8 mouse cellular contexts compared by ENCODE assay signal in genomic region chr10:100017771-100018070, GRCm38 (mm10). TPM values are rescaled to one million over a fixed set of nuclear protein-coding genes. Genes with fewer than 3 reads are reported as not detected.
A peak's percentile ranks its signal among the peaks of the same experiment; 100 is the strongest.
DNase-seq lines count a peak whose midpoint lies in the region; ATAC-seq and TF ChIP-seq lines count a peak whose summit lies in the region.

No protein-coding gene starts in this region.

- H3K4me1 ChIP-seq in lung, postnatal 0 days (ENCODE audit: insufficient read depth, low read depth, low read length) = peaks cover 13% of the 10 kb centered on the region; the same call in 1 of the 2 replicates
- no peaks in the 10 kb centered on the region for H3K4me1 ChIP-seq in liver, embryonic 15.5 days (replicated peaks)
- peaks cover 2% of the 10 kb centered on the region; the same call in 1 of the 2 replicates for H3K4me1 ChIP-seq in stomach, postnatal 0 days (replicated peaks; ENCODE audit: control insufficient read depth, insufficient read depth)

- peak overlapping the region; percentile 78 for H3K4me2 ChIP-seq in lung, postnatal 0 days (replicated peaks; ENCODE audit: low read depth, low read length)
- peak overlapping the region; percentile 44 for H3K4me2 ChIP-seq in liver, embryonic 15.5 days
- peak overlapping the region; percentile 85 for H3K4me2 ChIP-seq in stomach, postnatal 0 days (replicated peaks; ENCODE audit: low read depth)

- H3K36me3 ChIP-seq in lung, postnatal 0 days (ENCODE audit: insufficient read depth, low read length) = no peaks in the 10 kb centered on the region
- H3K36me3 ChIP-seq in liver, embryonic 15.5 days (replicated peaks) = no peaks in the 10 kb centered on the region
- no peaks in the 10 kb centered on the region for H3K36me3 ChIP-seq in stomach, postnatal 0 days (ENCODE audit: control insufficient read depth, insufficient read depth, low read length)

- peak; percentile 17 for DNase-seq in adrenal gland, adult 2 months
- DNase-seq in adrenal gland, postnatal 25 days = no peak
- peak; percentile 31 for DNase-seq in lung, postnatal 0 days (ENCODE audit: low spot score)
- DNase-seq in lung, postnatal 25 days (ENCODE audit: low spot score) = no peak
- no peak for DNase-seq in stomach, postnatal 0 days (ENCODE audit: low spot score)
- DNase-seq in left cerebral cortex, adult 18-20 months (ENCODE audit: low spot score in 2 of 2) = no peak
- no peak for DNase-seq in left cerebral cortex, adult 11 months (ENCODE audit: low spot score)

- 7% methylated on average over 10 of the region's 10 CpGs for WGBS in lung, postnatal 0 days
- WGBS in liver, embryonic 15.5 days (ENCODE audit: insufficient replicate concordance) = 10% methylated on average over 10 of the region's 10 CpGs
- WGBS in stomach, postnatal 0 days = 10% methylated on average over 10 of the region's 10 CpGs

- H3K27me3 ChIP-seq in lung, postnatal 0 days (replicated peaks; ENCODE audit: insufficient read depth, low read length) = no peaks in the 10 kb centered on the region
- peaks cover 31% of the 10 kb centered on the region for H3K27me3 ChIP-seq in liver, embryonic 15.5 days
- H3K27me3 ChIP-seq in stomach, postnatal 0 days (ENCODE audit: control insufficient read depth, insufficient read depth, low read length) = no peaks in the 10 kb centered on the region

- TF ChIP-seq CTCF in lung, postnatal 0 days (IDR thresholded peaks at IDR 0.05) = no peak
- no peak for TF ChIP-seq CTCF in stomach, postnatal 0 days (IDR thresholded peaks at IDR 0.05; ENCODE audit: low read depth)

- TF ChIP-seq EP300 in lung, postnatal 0 days (IDR thresholded peaks at IDR 0.05) = no peak
- TF ChIP-seq EP300 in stomach, postnatal 0 days (optimal IDR thresholded peaks at IDR 0.05) = no peak

- no peaks in the 10 kb centered on the region for H3K9me3 ChIP-seq in lung, postnatal 0 days (ENCODE audit: low read length)
- H3K9me3 ChIP-seq in liver, embryonic 15.5 days (replicated peaks) = no peaks in the 10 kb centered on the region
- H3K9me3 ChIP-seq in stomach, postnatal 0 days (ENCODE audit: control insufficient read depth, low read length) = no peaks in the 10 kb centered on the region

- peak overlapping the region; percentile 88 for H3K4me3 ChIP-seq in lung, postnatal 0 days (ENCODE audit: low read depth, low read length)
- H3K4me3 ChIP-seq in liver, embryonic 15.5 days (replicated peaks) = peak overlapping the region; percentile 60
- peak overlapping the region; percentile 87 for H3K4me3 ChIP-seq in stomach, postnatal 0 days (ENCODE audit: low read depth, low read length)

- peak overlapping the region; percentile 43; the same call in 1 of the 2 replicates for H3K27ac ChIP-seq in lung, postnatal 0 days (ENCODE audit: low read length)
- no peak overlapping the region; the same call in 1 of the 2 replicates for H3K27ac ChIP-seq in liver, embryonic 15.5 days (replicated peaks)
- no peak overlapping the region for H3K27ac ChIP-seq in stomach, postnatal 0 days (replicated peaks)

- ATAC-seq in lung, postnatal 0 days = no peak
- no peak for ATAC-seq in liver, embryonic 15.5 days (ENCODE audit: insufficient read depth)
- no peak for ATAC-seq in stomach, postnatal 0 days (ENCODE audit: low FRiP score, low TSS enrichment)

- H3K9ac ChIP-seq in lung, postnatal 0 days (replicated peaks; ENCODE audit: low read depth) = no peak overlapping the region; the same call in 1 of the 2 replicates
- H3K9ac ChIP-seq in liver, embryonic 15.5 days = no peak overlapping the region
- H3K9ac ChIP-seq in stomach, postnatal 0 days (ENCODE audit: low read length) = peak overlapping the region; percentile 35; the same call in 1 of the 2 replicates

RNA-seq across cellular contexts. Expression of gene Kitl, which starts 2.3 kb away (rescaled TPM):
- total RNA-seq in adrenal gland, adult 2 months (2021) = 10 to 100 TPM; 13.8 to 27.0 TPM
- polyA plus RNA-seq in adrenal gland, adult 2 months (2012; rRNA removed) = 38.4 and 39.7 TPM in 2 replicates
- 27.7 and 32.1 TPM in 2 replicates for total RNA-seq in adrenal gland, postnatal 25 days (2021)
- polyA plus RNA-seq in lung, postnatal 0 days (2015; fragmentation: Nextera tagmentation; extraction: Ambion mirVana) = 75.2 and 93.6 TPM in 2 replicates
- 6.2 and 7.2 TPM in 2 replicates for polyA plus RNA-seq in liver, embryonic 15.5 days (2015; fragmentation: Nextera tagmentation; extraction: Ambion mirVana)
- polyA plus RNA-seq in stomach, postnatal 0 days (2015; fragmentation: Nextera tagmentation; extraction: Ambion mirVana) = 13.9 and 20.6 TPM in 2 replicates
- 10 to 100 TPM; 50.7 to 53.3 TPM for total RNA-seq in left cerebral cortex, adult 18-20 months (2021)

Comparison
In these comparisons a context has a peak if more than half of its experiments do, and no peak if none do; other contexts are left out.
1. DNase-seq: peak in adrenal gland, adult 2 months (single experiment) and lung, postnatal 0 days (single experiment); none in adrenal gland, postnatal 25 days (single experiment), lung, postnatal 25 days (single experiment), stomach, postnatal 0 days (single experiment), left cerebral cortex, adult 18-20 months (0 of 2) and left cerebral cortex, adult 11 months (single experiment).
2. Peak in every context shown above with its lines, with median percentiles within 50 percentile points of each other: H3K4me2 ChIP-seq and H3K4me3 ChIP-seq.